Mouse (Mus musculus): Measurements from ENCODE around the gene Nfyc.

GRCm38 (mm10) chr4:120845098-120845497 lies 13.7 kb upstream of the Nfyc start:
- no peak for TF ChIP-seq POLR2A (IDR thresholded peaks at IDR 0.05; ENCODE audit: borderline replicate concordance, insufficient read depth, low read length)
- no peak for TF ChIP-seq CTCF (IDR thresholded peaks at IDR 0.05; ENCODE audit: borderline replicate concordance, insufficient read depth, low read depth, low read length)
